Mouse (Mus musculus) layer of hippocampus, postnatal 10 days (tissue): ENCODE data around the gene Cdh1. TPM values are rescaled to one million over a fixed set of nuclear protein-coding genes. Genes with fewer than 3 reads are reported as not detected.
"Not testable (repeated sequence)": the region's sequence is repeated elsewhere in the genome, so short reads cannot be mapped to it uniquely, and the experiment has no call there.

Experiments
- DNase-seq, 2 experiments: peaks; one replicate each; pipeline ENCODE4 v3.0.0; 2021; ENCODE audit warnings: low spot score in 2 of 2
- total RNA-seq, 2 experiments: library from RNA; stranded (reverse); gene quantifications; 2 replicates each; pipeline ENCODE4 v1.2.3; 2021

Cdh1 gene
- total RNA-seq, 2 experiments from 2014 or later, result 0.46 to 1.7 TPM

- DNase-seq, result no peak
Measured at GRCm38 (mm10) chr8:106588443-106589431, 14.4 kb upstream of the Cdh1 start.

GRCm38 (mm10) chr8:106592458-106592857 lies 10.7 kb upstream of the Cdh1 start:
- no peak for DNase-seq

GRCm38 (mm10) chr8:106595623-106596022 lies 7.5 kb upstream of the Cdh1 start:
- DNase-seq, result not testable (repeated sequence)

- no peak for DNase-seq
Measured at GRCm38 (mm10) chr8:106597067-106597466, 6.1 kb upstream of the Cdh1 start.

GRCm38 (mm10) chr8:106599265-106599979 lies 3.7 kb upstream of the Cdh1 start:
- no peak for DNase-seq

GRCm38 (mm10) chr8:106603933-106604332 lies 782 bp downstream of the Cdh1 start:
- DNase-seq, result no peak

- no peak for DNase-seq
Measured at GRCm38 (mm10) chr8:106605657-106606056, 2.5 kb downstream of the Cdh1 start.

- DNase-seq, result no peak
Measured at GRCm38 (mm10) chr8:106606121-106606520, 3.0 kb downstream of the Cdh1 start.

- DNase-seq, result no peak
Measured at GRCm38 (mm10) chr8:106606601-106607145, 3.5 kb downstream of the Cdh1 start.

- DNase-seq, result not testable (repeated sequence)
Measured at GRCm38 (mm10) chr8:106607783-106608182, 4.6 kb downstream of the Cdh1 start.

- DNase-seq, result no peak
Measured at GRCm38 (mm10) chr8:106608425-106608824, 5.3 kb downstream of the Cdh1 start.

- no peak for DNase-seq
Measured at GRCm38 (mm10) chr8:106609076-106609903, 6.1 kb downstream of the Cdh1 start.

- DNase-seq, result no peak
Measured at GRCm38 (mm10) chr8:106610958-106611640, 7.9 kb downstream of the Cdh1 start.

GRCm38 (mm10) chr8:106612047-106612446 lies 8.9 kb downstream of the Cdh1 start:
- DNase-seq, result no peak

GRCm38 (mm10) chr8:106614704-106615103 lies 11.6 kb downstream of the Cdh1 start:
- DNase-seq, result no peak

GRCm38 (mm10) chr8:106615661-106616299 lies 12.6 kb downstream of the Cdh1 start:
- no peak for DNase-seq

GRCm38 (mm10) chr8:106616679-106617078 lies 13.5 kb downstream of the Cdh1 start:
- DNase-seq, result no peak

- no peak for DNase-seq
Measured at GRCm38 (mm10) chr8:106617196-106617595, 14.0 kb downstream of the Cdh1 start.

- no peak for DNase-seq
Measured at GRCm38 (mm10) chr8:106617865-106618264, 14.7 kb downstream of the Cdh1 start.

- no peak for DNase-seq
Measured at GRCm38 (mm10) chr8:106618324-106618723, 15.2 kb downstream of the Cdh1 start.
